Mouse (Mus musculus) urinary bladder, adult 2 months (tissue): ENCODE results near the gene Bbip1. TPM values are rescaled to one million over a fixed set of nuclear protein-coding genes. Genes with fewer than 3 reads are reported as not detected.
"Not testable (repeated sequence)": the region's sequence is repeated elsewhere in the genome, so short reads cannot be mapped to it uniquely, and the experiment has no call there.

Source experiments
- DNase-seq: peaks from one replicate; pipeline ENCODE4 v3.0.0; 2022; ENCODE audit warnings: low spot score
- polyA plus RNA-seq: library from polyadenylated mRNA; depleted of rRNA; stranded (reverse); fragments of >200 nt; gene quantifications from 2 replicates; pipeline ENCODE4 v1.2.3, GENCODE M21; 2012; rRNA removed

The Bbip1 gene
- 33.4 and 37.1 TPM in 2 replicates for polyA plus RNA-seq

DNA sequence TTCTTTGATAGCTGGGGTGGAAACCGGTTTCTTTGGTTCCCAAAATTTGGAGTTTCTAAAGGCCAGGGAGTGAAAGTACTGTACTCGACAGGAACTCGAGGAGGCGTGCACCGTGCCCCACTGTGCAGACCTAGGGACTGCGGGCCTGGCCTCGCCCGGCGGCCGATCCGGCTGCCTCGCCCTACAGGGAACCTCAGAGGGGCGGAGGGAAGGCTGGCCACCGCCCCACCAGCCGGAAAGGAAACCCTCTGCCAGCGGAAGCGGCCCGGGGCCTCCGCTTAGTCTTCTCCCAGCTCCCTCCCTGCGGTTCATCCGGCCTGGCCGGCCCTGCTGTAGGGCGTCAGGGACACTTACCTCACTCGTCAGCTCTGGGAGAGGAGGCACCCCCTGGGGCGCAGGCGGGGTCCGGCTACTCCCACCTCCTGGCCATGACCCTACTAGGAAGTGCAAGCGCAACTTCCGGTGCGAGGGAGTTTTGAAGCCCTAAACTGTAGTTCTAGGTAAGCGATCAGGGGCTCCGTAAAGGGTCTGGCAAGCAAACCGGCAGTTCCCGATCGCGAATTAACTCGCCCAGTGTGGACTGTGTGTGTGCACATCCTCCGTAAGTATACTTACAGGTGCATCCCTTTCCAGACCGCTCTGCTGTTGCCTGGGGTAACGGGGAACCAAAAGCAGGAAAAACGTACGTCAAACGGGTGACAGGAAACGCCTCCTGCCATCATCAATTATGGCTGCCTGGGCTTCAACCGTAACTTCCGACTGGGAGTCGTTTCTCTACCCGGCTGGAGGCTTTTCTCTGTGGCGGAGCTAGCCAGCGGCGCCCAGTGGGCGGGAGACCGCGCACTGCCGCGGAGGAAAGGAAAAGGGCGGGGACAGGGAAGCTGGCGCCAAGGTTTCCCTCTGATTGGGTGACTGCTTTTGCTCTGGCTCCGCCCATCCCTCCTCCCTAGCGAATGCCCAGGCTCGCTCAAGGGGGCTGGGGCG lies at the start of gene Bbip1, which contains the start of gene Shoc2:
Gene Bbip1, minus strand, starts transcription at position 826 of the 984 bp plus-strand sequence.
Gene Shoc2, plus strand, starts transcription at position 505 of the 984 bp plus-strand sequence.
- DNase-seq = peak; percentile 87

DNA sequence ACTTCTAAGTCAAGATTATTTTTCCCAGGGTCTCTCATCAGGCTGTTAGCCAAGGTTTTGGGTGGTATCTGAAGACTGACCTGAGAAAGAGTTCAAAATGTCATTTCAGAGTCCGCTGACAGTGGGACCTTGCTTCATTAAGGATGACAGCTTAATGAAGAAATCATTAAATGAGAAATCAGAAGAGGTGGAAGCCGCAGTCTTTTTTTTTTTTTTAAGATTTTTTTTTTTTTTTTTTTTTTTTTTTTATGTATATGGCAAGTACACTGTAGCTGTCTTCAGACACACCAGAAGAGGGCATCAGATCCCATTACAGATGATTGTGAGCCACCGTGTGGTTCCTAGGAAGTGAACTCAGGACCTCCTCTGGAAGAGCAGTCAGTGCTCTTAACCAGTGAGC lies 49.4 kb upstream of the Bbip1 start:
- DNase-seq = no peak

DNA sequence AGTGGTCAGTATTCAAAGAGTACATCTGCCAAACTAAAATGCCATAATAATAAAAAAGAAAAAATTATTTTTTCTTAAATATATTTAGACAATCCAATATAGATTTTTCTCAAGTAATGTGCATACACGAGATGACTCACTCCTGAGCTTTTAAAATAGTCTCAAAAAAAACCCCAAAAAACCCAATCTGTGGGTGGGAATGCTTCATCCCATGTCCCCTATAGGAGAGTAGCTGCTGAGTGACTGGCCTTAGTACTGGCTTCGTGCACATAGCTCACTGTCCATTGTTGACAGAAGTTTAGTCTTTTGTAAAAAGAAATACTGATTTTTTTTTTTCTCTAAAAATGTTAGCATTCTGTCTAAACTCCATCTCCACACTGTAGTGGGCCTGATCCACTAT lies 46.1 kb upstream of the Bbip1 start:
- DNase-seq = no peak

DNA sequence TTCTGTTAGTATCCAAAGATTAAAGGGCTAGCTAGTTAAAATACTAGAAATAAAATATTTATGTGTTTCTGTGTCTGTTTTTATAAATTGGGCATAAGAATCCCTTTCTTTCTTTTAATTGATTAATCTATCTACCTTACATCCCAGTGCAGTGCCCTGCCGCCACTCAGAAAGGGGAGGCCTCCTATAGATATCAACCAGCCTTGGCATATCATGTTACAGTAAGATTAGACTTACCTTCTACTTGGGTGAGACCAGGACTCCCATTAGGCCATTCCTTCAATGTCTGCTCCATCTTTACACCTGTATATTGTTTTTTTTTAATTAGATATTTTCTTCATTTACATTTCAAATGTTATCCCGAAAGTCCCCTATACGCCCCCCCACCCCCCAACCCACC lies 40.2 kb upstream of the Bbip1 start:
- DNase-seq = no peak

DNA sequence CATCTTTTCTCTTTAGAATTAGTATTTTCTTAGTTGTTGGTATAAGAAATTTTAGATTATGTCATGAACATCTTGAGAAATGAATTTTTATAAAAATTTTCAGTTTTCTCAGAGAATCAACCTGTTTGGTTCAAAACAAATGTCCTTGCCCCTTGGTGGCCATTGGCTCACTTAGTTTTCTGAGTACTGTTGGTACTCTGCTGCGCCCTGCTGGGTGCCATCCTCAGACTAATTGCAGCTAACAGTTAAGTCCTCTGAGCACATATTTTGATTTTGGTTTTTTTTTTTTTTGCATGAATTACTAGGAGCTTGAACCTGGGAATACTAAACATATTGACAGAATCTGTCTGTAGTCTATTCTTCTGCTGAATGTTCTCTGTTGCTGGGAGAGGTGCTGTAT lies 38.9 kb upstream of the Bbip1 start:
- no peak for DNase-seq

DNA sequence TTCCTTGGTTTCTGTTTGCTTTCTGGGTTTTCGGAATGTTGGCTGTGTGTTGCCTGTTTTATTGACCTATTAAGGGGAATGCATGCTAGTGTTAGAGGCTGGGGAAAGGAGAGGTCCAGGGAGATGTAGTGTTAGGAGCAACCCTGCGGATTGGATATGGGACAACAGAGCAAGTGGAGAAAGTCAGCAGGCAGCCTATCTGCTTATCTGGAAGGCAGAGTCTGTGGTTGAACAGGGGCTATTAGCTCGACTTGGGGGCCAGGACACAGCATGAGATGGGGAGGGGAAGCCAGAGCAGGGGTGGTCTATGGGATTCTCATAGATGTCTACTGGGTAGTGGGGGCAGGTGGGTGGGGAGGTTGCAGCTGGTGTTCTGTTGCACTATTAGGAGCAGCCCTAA lies 37.6 kb upstream of the Bbip1 start:
- DNase-seq = no peak

DNA sequence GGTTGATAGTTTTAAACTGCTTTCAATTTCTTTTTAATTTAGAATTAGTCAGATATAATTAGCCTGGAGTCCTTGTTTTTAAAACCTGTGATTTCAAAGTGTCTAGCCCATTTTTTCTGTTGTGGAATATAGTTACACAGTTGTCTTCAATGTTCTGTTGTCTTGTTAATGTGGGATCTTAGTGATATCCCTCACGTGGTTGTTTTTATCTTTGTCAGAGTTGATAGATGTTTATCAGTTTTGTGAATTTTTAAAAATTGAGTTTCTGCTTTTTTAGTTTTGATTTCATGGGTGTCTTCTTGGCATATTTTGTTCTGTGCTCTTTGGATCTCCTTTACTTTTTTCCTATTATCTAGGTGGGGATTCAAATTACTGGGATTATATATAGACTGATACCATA lies 29.2 kb upstream of the Bbip1 start:
- no peak for DNase-seq

DNA sequence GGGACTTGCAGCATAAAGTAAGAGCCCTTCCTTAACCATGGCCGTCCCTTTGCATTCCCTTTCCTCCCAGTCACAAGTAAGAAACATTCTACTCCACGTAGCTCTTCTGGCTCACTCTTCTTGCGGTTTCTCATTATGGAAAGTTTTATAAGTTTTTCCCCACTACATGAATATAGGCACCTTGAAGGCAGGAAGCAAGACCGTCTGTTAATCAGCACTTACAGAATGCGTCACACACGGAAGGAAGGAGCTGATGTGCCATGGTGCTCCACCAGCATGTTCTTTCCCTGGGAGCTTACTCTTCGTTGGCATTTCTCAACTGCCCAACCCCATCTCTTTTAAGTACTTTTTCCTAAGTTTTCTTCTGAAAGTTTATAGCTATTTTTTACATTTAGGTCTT lies 27.5 kb upstream of the Bbip1 start:
- DNase-seq = no peak

DNA sequence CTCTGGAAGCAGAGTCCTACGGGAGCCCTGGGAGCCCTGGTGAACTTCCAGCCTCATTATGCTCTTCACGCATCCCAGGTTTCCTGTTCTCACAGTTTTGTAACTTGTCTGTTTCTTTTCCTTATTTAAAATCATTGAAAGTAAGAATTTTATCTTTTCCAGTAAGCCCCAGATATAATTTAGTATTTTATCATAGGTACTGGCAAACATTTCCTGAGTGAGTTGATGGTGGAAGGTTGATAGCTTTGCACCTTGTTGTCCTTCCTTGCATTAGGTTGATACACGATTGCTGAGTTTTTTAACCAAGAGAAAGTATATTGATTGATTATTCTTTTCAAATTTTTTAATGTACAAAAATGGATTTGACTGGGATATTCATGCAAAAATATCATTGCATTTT lies 24.8 kb upstream of the Bbip1 start:
- no peak for DNase-seq

DNA sequence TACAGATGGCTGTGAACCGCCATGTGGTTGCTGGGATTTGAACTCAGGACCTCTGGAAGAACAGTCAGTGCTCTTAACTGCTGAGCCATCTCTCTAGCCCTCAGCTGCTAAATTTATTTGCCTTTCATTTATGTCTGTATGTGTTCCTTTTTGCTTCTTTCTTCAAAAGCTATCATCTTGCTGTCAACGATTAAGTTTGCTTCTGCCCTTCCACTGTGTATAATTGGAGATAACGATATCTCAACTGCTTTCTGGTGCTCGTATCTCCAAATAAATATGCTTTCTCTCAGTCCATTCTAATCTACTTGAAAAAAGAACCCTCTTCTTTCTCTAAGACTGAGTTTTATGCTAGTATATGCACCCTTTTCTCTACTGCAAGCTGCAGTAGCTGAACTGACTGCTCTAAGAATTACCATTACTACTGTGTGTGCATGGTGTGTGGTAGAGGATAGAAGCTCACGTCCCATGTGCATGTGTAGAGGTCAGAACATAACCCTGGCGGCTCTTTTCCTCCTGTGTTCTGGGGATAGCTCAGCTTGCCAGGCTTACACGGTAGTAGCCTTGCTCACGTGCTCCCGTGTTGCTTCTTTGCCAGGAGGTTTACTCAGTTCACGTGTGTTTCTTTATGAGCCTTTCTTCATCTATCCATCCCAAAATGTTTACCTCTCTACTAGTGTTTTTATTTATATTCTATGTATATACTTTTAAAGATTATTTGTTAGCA lies 20.6 kb upstream of the Bbip1 start:
- no peak for DNase-seq

DNA sequence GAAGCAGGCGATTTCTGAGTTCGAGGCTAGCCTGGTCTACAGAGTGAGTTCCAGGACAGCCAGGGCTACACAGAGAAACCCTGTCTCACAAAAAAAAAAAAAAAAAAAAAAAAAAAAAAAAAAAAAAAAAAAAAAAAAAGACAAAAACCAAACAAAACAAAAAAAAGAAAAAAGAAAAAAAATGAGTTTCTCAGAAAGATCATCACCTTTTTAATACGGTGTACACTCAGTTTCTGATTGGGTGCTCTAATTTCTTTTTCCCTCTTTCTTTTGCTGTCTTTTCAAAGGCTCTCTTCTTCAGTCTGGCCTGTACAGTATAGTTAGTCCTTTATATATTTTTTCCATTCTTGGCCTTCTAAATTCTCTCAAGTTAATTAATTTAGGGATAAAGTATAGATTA lies 19.9 kb upstream of the Bbip1 start:
- not testable (repeated sequence) for DNase-seq

DNA sequence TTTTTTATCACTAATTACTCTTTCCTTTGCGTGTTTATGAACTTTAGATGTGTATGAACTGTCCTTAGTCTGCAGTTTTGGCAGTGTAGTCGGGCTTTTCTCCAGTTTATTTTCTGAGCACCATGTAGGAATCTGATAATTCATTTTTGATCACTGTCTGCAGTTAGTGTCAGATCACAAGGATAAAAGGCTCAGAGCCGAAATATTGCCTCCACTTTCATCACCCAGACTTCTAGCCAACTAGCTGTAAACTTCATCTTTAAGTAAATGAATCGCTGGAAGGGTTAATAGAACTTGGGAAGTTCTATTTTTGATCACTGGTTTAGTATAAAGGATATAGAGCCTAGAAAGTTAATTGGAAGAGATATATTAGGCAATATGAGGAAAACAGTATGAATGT lies 18.1 kb upstream of the Bbip1 start:
- DNase-seq = no peak

DNA sequence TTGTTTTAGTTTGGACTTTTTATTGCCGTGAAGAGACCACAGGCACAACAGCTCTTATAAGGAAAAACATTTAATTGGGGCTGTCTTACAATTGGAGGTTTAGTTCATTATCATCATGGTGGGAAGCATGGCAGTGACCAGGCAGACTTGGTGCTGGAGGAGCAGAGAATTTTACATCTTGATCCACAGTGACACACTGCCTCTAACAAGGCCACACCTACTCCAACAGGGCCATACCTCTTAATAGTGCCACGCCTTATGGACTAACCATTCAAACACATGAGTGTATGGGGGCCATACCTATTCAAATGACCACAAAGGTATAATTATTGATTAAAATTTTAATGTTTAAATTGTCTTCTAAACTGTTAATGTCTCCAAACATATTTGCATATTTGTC lies 13.1 kb upstream of the Bbip1 start:
- DNase-seq = no peak

DNA sequence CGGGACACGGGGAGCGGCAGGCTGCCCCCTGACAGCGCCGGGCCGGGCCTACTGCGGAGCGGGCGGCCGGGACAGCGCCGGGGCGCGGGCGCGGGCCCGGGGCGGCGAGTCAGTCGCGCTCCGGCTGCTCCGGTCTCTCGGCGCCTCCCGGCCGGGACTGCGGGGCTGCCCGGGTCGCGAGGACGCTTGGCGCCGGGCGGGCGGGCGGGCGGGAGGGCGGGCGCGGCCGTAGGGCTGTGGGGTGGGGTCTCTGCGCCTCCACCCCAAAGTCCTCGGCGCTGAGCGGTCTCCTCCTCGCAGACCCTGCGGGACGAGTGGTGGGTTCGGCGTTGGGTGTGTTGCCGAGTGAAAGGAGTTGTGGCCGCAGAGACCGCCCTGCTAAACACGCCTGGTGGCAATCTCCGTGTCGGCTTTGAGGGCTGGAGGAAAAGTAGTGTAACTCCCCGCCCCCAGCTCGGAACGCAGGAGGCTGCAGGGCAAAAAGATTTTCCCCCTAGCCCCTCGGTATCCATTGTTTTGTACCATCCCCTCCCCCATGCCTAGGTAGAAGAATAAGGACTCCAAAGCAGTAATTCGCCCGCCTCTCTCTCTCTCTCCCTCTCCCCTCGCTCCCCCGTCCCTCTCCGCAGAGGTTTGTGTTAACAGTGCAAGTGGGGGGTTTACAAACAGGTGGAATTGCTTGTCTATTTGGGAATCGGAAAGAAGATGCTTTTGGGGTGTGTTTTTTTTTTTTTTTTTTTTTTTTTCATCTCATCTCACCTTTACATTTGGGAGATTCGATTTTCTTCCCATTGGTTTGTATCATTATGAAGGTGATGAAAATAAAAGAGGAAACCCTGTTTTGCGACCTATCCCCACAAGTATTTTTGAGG lies 980 bp upstream of the Bbip1 start:
- DNase-seq = peak; percentile 39

DNA sequence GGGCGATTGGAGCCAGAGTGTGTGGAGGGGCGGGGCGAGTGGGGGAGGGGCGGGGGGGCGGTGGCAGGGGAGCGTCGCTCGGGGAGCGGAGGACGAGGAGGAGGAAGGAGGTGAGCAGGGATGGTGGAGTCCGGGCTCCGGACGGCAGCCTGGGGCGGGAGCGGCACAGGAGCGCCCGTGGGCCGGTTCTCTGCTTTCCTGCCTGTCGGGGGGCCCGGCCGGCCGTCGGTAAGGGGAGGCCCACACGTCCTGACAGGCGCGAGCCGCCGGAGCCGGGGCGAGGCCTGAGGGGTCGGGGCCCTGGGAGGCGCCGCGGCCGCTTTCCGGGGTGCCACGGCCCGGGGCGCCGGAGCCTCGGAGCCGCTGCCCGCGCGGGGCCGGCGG lies 351 bp upstream of the Bbip1 start:
- DNase-seq = no peak

DNA sequence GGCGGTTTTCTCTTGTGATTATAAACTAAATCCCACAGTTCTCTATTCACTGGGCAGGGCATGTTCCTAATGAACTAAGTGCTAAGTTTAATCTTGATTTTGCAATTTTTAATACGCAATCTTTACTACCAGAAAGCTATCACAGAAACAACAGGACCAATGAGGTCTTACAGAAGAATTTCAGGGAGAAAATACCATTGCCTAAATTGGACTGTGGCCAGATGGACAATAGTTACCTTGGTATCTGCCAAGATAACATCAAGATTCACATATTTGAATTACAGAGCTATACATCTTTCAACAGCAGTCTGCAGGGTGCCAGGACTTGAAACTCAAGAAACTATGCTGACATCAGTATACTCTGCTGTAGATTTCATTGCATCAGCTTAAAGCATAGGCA lies 2.1 kb downstream of the Bbip1 start:
- no peak for DNase-seq

DNA sequence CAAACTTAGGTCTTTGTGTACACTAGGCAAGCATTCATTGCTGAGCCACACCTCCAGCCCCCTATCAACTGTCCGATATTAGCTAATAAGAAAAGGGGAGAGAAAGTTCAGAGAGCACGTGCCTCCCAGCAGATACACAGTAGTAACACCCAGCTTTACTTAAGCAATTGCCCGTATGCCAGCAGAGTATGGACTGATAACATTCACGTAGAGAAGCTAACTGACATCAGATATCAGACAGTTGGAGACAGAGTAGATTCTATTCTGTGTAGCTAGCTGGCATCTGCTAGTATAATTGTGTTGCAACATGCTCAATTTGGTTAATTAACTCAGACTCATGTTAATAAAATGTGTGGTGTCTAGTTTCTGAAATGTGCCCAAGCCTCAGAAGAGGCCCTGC lies 3.3 kb downstream of the Bbip1 start:
- DNase-seq = no peak

DNA sequence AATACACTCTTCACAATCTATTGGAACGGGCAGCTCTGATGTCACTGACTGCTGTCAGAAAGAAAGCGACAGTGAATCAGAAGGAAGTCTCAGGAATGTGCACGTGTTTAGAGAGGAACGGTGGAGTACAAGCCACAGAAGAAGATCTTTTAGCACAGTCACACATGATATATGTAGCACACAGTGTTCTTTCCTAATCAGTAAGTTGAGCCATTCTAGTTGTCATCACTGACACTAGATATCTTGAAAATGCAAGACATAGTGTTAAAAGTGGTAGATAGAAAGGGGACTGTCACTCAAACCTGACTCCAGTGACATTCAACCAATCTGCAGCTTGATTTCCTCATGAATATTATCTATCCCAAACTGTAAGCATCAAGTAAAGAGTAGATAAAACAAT lies 5.0 kb downstream of the Bbip1 start:
- DNase-seq = no peak

DNA sequence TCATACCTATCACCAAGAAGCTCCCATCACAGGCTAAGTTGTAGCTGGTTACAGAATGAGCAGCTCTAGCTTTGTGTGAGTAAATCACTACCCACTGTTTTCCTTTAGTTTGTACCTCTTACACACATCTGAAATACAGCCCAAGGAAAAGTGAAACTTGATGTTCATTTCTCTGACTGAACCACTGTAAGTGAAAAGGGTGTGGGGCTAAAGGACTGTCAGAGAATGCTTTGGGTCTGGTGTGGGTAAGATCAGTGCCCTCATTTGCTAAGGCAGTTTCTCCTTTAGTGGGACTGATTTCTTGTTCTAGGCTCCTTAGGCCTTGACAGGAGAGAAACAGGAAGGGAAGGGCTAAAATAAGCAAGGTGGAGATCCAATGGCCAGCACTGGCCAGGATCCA lies 10.4 kb downstream of the Bbip1 start:
- DNase-seq = no peak

DNA sequence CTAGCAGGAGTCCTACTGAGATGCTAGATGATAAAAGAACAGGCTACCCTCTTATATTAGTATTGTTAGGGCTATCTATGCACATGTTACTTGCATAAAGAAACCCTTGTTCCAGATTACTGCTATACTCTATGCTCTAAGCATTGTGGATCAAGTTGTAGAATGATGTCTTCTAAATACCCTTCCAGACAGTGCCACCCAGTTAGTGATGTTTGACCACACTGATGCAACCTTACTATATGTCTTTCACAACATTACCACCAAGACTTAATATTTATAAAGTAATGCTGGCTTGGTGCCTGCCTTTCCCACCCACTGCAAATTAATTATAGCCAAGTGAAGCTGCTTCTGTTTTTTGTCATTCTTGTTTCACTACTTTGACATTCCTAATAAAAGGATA lies 11.4 kb downstream of the Bbip1 start:
- no peak for DNase-seq

DNA sequence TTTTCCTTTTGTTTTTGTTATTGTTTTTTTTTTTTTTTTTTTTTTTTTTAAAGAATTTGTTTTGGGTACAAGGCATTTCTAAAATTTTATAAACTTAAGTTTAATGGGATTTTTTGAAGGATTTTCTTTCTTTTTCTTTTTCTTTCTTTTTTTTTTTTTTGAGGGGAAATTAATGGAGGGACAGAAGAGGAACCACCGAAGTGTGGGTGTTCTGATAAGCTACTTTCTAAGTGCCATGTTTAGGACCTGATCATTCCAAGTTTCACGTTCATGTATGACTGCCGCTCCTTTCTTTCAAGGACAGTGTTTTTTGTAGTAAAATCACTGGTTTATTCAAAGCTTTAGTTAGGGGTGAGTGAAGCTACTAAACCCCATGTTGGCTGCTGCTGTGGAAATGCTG lies 15.2 kb downstream of the Bbip1 start:
- no peak for DNase-seq

DNA sequence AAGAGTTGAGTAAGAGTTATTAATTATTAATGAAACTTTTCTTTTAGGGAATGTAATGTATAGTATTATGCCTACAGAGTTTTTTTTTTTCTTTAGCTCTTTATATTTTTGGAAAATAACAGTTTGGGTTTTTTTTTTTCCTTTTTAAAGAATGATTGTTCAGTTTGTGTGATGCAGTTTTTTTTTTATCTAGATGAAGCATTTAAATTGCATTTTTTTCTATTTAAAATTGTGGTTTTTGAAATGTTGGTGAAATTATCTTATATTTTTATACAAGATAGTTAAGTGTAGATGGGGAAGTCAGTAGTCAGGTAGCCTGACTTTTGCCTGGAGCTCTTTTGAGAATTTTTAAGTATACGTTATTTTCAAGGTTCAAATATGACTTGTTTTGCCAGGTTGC lies 17.7 kb downstream of the Bbip1 start:
- DNase-seq = no peak
